Mouse (Mus musculus) embryonic stem cell, embryonic (primary cell): Measurements from ENCODE around the gene Pnpla5.

ENCODE experiments used
- CTCF ChIA-PET, 4 experiments: fragments of 300-600 bp in 2 of 4; fragments of 350-600 bp in 2 of 4; sonication (Branson Sonifier 250); formaldehyde crosslinking; loops; one replicate each; lab custom pipeline; 2022; ENCODE audit warnings: inconsistent platforms in 2 of 4; lab: Charles Lee
- POLR2A ChIA-PET, 4 experiments: fragments of 300-600 bp in 2 of 4; fragments of 350-600 bp in 2 of 4; sonication (Branson Sonifier 250); formaldehyde crosslinking; loops; one replicate each; lab custom pipeline; 2022; ENCODE audit warnings: antibody characterized with exemption in 4 of 4, inconsistent platforms in 1 of 4; lab: Charles Lee

Pnpla5 gene

GRCm38 (mm10) chr15:84131971-84132370 is 9.0 kb upstream of the Pnpla5 start:
- CTCF ChIA-PET: interaction anchor here in 3 of 4 experiments (0.7 to 1.5 kb wide), 8 partner anchors 12 to 103 kb away, joined by 3 to 5 read pairs (median 3); partner anchors contain the start of gene Samm50 (in 1 of the 3)
- POLR2A ChIA-PET: interaction anchor here in 2 of 4 experiments (0.9 to 1.1 kb wide), 5 partner anchors 12 to 64 kb away, joined by 3 to 7 read pairs (median 4); partner anchors contain the start of genes Pnpla3 (in 1 of the 2) and Samm50 (in 1 of the 2)

- CTCF ChIA-PET: interaction anchor here in 3 of 4 experiments (0.7 to 1.5 kb wide), 9 partner anchors 11 to 104 kb away, joined by 3 to 5 read pairs (median 3); partner anchors contain the start of gene Samm50 (in 1 of the 3)
- POLR2A ChIA-PET: interaction anchor here in 3 of 4 experiments (0.6 to 1.4 kb wide), 10 partner anchors 11 to 245 kb away, joined by 3 to 7 read pairs (median 4); partner anchors contain the start of genes Pnpla3 (in 2 of the 3) and Samm50 (in 1 of the 3)
Observed at GRCm38 (mm10) chr15:84131096-84131786, 8.3 kb upstream of the Pnpla5 start.

- ChIA-PET POLR2A (interaction anchor here in 2 of 4 experiments (0.6 to 1.3 kb wide), 2 partner anchors 18 to 85 kb away, joined by 3 read pairs; no protein-coding TSS in a partner anchor), CTCF (interaction anchor here in 3 of 4 experiments (0.5 to 2.5 kb wide), 15 partner anchors 8 to 552 kb away, joined by 3 to 10 read pairs (median 4); no protein-coding TSS in a partner anchor)
Observed at GRCm38 (mm10) chr15:84126871-84127270, 3.9 kb upstream of the Pnpla5 start.

GRCm38 (mm10) chr15:84126447-84126846 is 3.5 kb upstream of the Pnpla5 start:
- ChIA-PET CTCF (interaction anchor here in 3 of 4 experiments (0.6 to 2.5 kb wide), 14 partner anchors 8 to 553 kb away, joined by 3 to 10 read pairs (median 4); no protein-coding TSS in a partner anchor), POLR2A (interaction anchor here in 2 of 4 experiments (0.6 to 1.3 kb wide), 3 partner anchors 19 to 86 kb away, joined by 3 read pairs; partner anchors contain the start of gene Samm50 (in 1 of the 2))

- CTCF ChIA-PET: interaction anchor here in 3 of 4 experiments (0.6 to 1.1 kb wide), 6 partner anchors 11 to 498 kb away, joined by 3 to 5 read pairs (median 4); partner anchors contain the start of gene Samm50 (in 1 of the 3)
- POLR2A ChIA-PET: no interaction called here
Observed at GRCm38 (mm10) chr15:84124086-84124485, 1.1 kb upstream of the Pnpla5 start.

- CTCF ChIA-PET: interaction anchor here in 3 of 4 experiments (0.6 to 2.3 kb wide), 8 partner anchors 14 to 490 kb away, joined by 3 to 15 read pairs (median 4); partner anchors contain the start of gene Pnpla3 (in 1 of the 3)
- POLR2A ChIA-PET: interaction anchor here in 1 of 4 experiments (1.2 to 1.9 kb wide), 2 partner anchors 11 to 72 kb away, joined by 3 to 4 read pairs; no protein-coding TSS in a partner anchor
Observed at GRCm38 (mm10) chr15:84121036-84121435, 1.9 kb downstream of the Pnpla5 start.

DNA sequence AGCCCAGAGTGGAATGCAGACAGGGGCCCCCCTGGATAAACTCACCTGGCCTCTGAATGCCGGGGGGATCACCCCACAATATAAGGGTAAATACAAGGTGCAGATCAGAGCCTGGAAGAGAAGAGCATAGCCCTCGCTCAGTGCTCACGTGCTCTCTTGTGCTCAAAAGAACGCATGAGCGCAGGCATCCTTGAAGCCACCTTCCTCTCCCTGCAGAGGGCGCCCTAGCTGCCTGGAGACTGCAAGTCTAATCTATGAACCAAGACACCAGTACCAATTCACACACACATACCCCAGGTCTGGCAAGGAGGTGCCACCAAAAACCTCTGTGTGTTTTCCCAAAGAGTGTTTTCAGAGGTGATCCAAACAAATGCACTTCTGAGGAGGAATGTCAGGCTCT is 2.4 kb downstream of the Pnpla5 start:
- ChIA-PET CTCF (interaction anchor here in 3 of 4 experiments (0.6 to 2.3 kb wide), 13 partner anchors 10 to 473 kb away, joined by 3 to 15 read pairs (median 3); partner anchors contain the start of gene Pnpla3 (in 1 of the 3)), POLR2A (interaction anchor here in 2 of 4 experiments (0.6 to 1.9 kb wide), 4 partner anchors 11 to 720 kb away, joined by 3 to 4 read pairs (median 3); no protein-coding TSS in a partner anchor)

DNA sequence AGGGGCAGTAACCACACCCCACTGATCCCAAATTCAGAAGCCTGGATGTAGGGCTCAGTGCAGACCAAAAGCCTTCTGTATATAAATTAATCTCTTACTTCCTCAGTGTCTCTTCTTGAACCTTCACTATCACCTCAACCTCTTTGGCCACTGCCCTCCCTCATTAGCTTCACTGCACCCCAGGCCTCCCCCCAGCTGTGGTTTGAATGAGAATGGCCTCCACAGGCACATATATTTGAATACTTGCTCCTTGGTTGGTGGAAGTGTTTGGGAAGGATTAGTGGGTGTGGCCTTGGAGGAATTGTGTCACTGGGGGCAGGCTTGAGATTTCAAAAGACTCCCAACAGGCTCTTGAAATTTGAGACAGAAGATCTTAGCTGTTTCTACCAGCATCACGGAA is 6.5 kb downstream of the Pnpla5 start:
- ChIA-PET POLR2A (interaction anchor here in 1 of 4 experiments (1.6 kb wide), 1 partner anchor 15 kb away, joined by 4 read pairs; no protein-coding TSS in a partner anchor), CTCF (interaction anchor here in 3 of 4 experiments (0.5 to 3.3 kb wide), 13 partner anchors 10 to 118 kb away, joined by 3 to 14 read pairs (median 3); partner anchors contain the start of gene Pnpla3 (in 1 of the 3))

GRCm38 (mm10) chr15:84115727-84116126 is 7.2 kb downstream of the Pnpla5 start:
- CTCF ChIA-PET: interaction anchor here in 3 of 4 experiments (0.5 to 3.3 kb wide), 15 partner anchors 9 to 267 kb away, joined by 3 to 14 read pairs (median 4); partner anchors contain the start of gene Pnpla3 (in 1 of the 3)
- POLR2A ChIA-PET: interaction anchor here in 1 of 4 experiments (1.6 kb wide), 1 partner anchor 16 kb away, joined by 4 read pairs; no protein-coding TSS in a partner anchor

GRCm38 (mm10) chr15:84113873-84114272 is 9.1 kb downstream of the Pnpla5 start:
- CTCF ChIA-PET: interaction anchor here in 1 of 4 experiments (1.2 kb wide), 1 partner anchor 22 kb away, joined by 3 read pairs; no protein-coding TSS in a partner anchor
- POLR2A ChIA-PET: no interaction called here

- ChIA-PET POLR2A (interaction anchor here in 3 of 4 experiments (0.7 to 1.5 kb wide), 6 partner anchors 8 to 400 kb away, joined by 3 to 4 read pairs (median 3); partner anchors contain the start of genes Parvb (in 1 of the 3) and Samm50 (in 1 of the 3)), CTCF (interaction anchor here (0.5 to 2.2 kb wide), 12 partner anchors 11 to 1797 kb away, joined by 3 to 10 read pairs (median 4); partner anchors contain the start of gene Pnpla3 (in 1 of the 4))
Observed at GRCm38 (mm10) chr15:84108899-84109298, 14.1 kb downstream of the Pnpla5 start.

DNA sequence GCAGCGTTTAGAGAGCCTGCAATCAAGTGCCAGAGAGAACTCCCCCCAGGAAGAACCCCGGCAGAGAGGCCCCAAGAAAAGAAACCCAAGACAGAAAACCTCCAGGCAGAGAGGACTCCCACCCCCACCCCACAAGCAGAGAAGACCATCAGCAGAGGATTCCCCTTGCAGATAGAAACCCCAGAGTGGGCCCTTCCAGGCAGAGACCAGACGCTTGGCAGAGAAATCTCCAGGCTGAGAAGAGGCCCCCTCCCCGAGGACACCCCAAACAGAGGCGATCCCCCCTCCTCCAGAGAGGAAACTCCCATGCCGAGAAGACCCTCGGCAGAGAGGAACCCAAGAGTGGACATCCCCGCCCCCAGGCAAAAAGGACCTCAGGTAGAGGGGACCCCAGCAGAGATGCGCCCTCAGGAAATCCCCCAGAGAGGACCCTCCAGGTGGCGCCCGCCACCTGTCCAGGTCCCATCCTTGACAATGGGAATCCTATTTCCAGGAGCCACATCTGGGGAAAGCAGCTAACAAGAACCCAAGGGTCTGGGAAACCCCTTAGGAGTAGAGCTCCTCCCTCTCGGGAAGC is 17.0 kb downstream of the Pnpla5 start:
- ChIA-PET CTCF (interaction anchor here in 3 of 4 experiments (0.5 to 2.7 kb wide), 5 partner anchors 10 to 548 kb away, joined by 3 to 9 read pairs (median 4); no protein-coding TSS in a partner anchor), POLR2A (no interaction called here)

- ChIA-PET POLR2A (interaction anchor here in 1 of 4 experiments (1.0 to 1.4 kb wide), 2 partner anchors 18 to 86 kb away, joined by 3 to 4 read pairs; no protein-coding TSS in a partner anchor), CTCF (interaction anchor here (0.5 to 2.7 kb wide), 6 partner anchors 30 to 549 kb away, joined by 3 to 9 read pairs (median 4); no protein-coding TSS in a partner anchor)
Observed at GRCm38 (mm10) chr15:84105105-84105923, 17.7 kb downstream of the Pnpla5 start, which contains the start of gene Sult4a1. Gene Sult4a1, minus strand, starts transcription at chr15:84105754.

- CTCF ChIA-PET: interaction anchor here (0.6 to 2.7 kb wide), 5 partner anchors 30 to 699 kb away, joined by 3 to 9 read pairs (median 3); no protein-coding TSS in a partner anchor
- POLR2A ChIA-PET: interaction anchor here in 2 of 4 experiments (0.6 to 1.4 kb wide), 4 partner anchors 17 to 1579 kb away, joined by 3 to 4 read pairs (median 3); partner anchors contain the start of gene Samm50 (in 1 of the 2)
Observed at GRCm38 (mm10) chr15:84104626-84105025, 18.3 kb downstream of the Pnpla5 start.

DNA sequence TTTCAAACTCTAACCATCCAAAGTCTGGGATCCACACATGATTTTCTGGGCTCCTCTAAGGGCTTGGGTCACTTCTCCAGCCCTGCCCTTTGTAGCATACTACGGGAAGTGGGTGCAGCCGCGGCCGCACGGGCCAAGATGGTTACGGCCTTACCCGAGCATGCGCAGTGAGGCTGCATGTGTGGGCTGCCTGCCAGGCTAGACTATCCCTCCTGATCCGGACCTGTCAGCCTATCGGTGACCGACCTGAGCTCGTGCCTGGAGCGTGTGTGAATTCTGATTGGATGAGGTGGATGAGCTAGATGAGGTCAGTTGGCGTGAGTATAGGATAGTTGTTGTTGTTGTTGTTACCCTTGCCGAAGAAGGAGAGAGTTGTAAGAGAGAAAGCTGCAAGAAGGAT is 25.4 kb downstream of the Pnpla5 start:
- ChIA-PET CTCF (interaction anchor here in 3 of 4 experiments (0.7 to 2.3 kb wide), 11 partner anchors 18 to 556 kb away, joined by 3 to 18 read pairs (median 3); no protein-coding TSS in a partner anchor), POLR2A (interaction anchor here in 2 of 4 experiments (1.2 to 1.3 kb wide), 5 partner anchors 10 to 438 kb away, joined by 3 to 5 read pairs (median 3); no protein-coding TSS in a partner anchor)

DNA sequence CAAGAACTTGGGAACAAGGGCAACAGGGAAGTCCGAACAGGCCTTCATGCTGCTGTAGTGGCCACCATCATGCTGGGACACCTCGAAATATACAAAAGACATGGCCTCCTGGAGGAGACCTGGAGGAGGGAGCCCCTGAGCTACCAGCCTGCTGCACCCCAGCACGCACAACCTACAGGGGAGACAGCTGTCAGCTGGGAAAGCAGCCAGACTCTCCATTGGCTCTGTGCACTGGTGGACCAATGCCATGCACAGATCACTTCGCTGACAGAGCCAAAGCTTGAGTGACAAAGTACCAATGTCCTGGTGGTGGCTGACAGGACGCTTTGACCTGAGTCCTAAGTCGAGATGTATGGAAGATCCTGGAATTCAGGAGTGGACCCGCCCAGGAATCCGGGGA is 26.9 kb downstream of the Pnpla5 start:
- CTCF ChIA-PET: interaction anchor here in 1 of 4 experiments (1.6 kb wide), 1 partner anchor 25 kb away, joined by 3 read pairs; no protein-coding TSS in a partner anchor
- POLR2A ChIA-PET: no interaction called here
